Comparison of ENCODE assay signal across 33 mouse cellular contexts in the genomic region with DNA sequence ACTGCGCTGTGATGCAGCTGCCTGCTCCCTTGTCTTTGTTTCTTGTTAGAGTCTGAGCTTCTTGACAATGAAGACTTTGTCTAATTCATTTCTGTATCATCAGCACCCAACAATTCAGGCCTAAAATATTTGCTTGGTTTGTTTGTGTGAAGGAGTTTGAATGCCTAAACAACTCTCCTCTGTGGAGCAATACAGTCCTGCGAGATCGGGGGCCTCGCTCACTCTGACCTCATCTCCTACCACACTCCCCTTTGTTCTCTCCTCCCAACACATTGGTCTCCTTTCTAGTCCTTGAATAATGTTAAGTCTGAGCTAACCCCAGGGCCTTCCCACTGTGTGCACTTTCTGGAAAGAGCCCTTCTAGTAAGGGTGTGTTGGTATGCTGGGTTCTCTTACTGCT. TPM values are rescaled to one million over a fixed set of nuclear protein-coding genes. Genes with fewer than 3 reads are reported as not detected.
DNase-seq lines count a peak whose midpoint lies in the region; TF ChIP-seq lines count a peak whose summit lies in the region.
"Had no signal": no experiment of that assay in that cellular context is flagged by ENCODE, and none has a peak within 500 bp of the region (broad histone marks: within the 10 kb centered on the region; RNA-seq: fewer than 3 reads in every experiment).

No protein-coding gene starts in this region.

- peak; percentile 6 for DNase-seq in cerebellum, adult 9-10 months
- no peak for DNase-seq in cerebellum, adult 18-20 months
- peak; percentile 46 for DNase-seq in layer of hippocampus, adult 11-12 months (ENCODE audit: low spot score)
- no peak for DNase-seq in layer of hippocampus, postnatal 36 days
- no peak for DNase-seq in testis, postnatal 14 days (ENCODE audit: low spot score)
- no peak for DNase-seq in heart, embryonic 10.5 days (ENCODE audit: low spot score)
- DNase-seq: adrenal gland, adult 8-10 months; cerebellum, postnatal 10 days; heart, postnatal 14 days; kidney, adult 2 months; kidney, postnatal 36 days; liver, postnatal 0 days; lung, postnatal 4 days; thymus, postnatal 14 days had no signal

- peak overlapping the region; percentile 88 for H3K4me3 ChIP-seq in testis, adult 2 months (ENCODE audit: control insufficient read depth, low read depth, low read length)
- H3K4me3 ChIP-seq in heart, embryonic 10.5 days: no peak overlapping the region
- H3K4me3 ChIP-seq: erythroblast, embryonic 14.5 days; forebrain, embryonic 12.5 days; hindbrain, embryonic 10.5 days; intestine, embryonic 15.5 days; liver, embryonic 12.5 days; megakaryocyte, embryonic 14.5 days; midbrain, embryonic 12.5 days; neural tube, embryonic 13.5 days had no signal

- WGBS in heart, embryonic 10.5 days: 83% methylated on average over 4 of the region's 4 CpGs

- H3K4me1 ChIP-seq in testis, adult 2 months (ENCODE audit: control insufficient read depth, insufficient read depth, low read length): peaks cover 10% of the 10 kb centered on the region
- no peaks in the 10 kb centered on the region for H3K4me1 ChIP-seq in heart, embryonic 10.5 days
- H3K4me1 ChIP-seq: forebrain, embryonic 12.5 days; hindbrain, embryonic 10.5 days; intestine, embryonic 15.5 days; liver, embryonic 12.5 days had no signal

- no peaks in the 10 kb centered on the region for H3K9me3 ChIP-seq in heart, embryonic 10.5 days
- H3K9me3 ChIP-seq: forebrain, embryonic 12.5 days; hindbrain, embryonic 10.5 days; intestine, embryonic 15.5 days; liver, embryonic 12.5 days; megakaryocyte, embryonic 14.5 days; midbrain, embryonic 12.5 days; neural tube, embryonic 13.5 days had no signal

- peak overlapping the region; percentile 98 for H3K27ac ChIP-seq in testis, adult 2 months (ENCODE audit: control insufficient read depth, insufficient read depth, low read depth, low read length)
- no peak overlapping the region for H3K27ac ChIP-seq in heart, embryonic 10.5 days
- H3K27ac ChIP-seq: forebrain, embryonic 12.5 days; hindbrain, embryonic 10.5 days; intestine, embryonic 15.5 days; liver, embryonic 12.5 days; midbrain, embryonic 12.5 days; neural tube, embryonic 13.5 days had no signal

- H3K36me3 ChIP-seq in testis, adult 2 months (ENCODE audit: control insufficient read depth, insufficient read depth, low read length): no peaks in the 10 kb centered on the region; the same call in 1 of the 2 replicates
- no peaks in the 10 kb centered on the region for H3K36me3 ChIP-seq in heart, embryonic 10.5 days
- H3K36me3 ChIP-seq: forebrain, embryonic 12.5 days; hindbrain, embryonic 10.5 days; intestine, embryonic 15.5 days; liver, embryonic 12.5 days; midbrain, embryonic 12.5 days; neural tube, embryonic 13.5 days had no signal

- no peak for TF ChIP-seq CTCF in testis, adult 2 months (IDR thresholded peaks at IDR 0.05; ENCODE audit: control insufficient read depth, insufficient read depth, insufficient replicate concordance, low read depth, low read length)

- no peaks in the 10 kb centered on the region for H3K27me3 ChIP-seq in testis, adult 2 months (ENCODE audit: control insufficient read depth, insufficient read depth, low read length)
- H3K27me3 ChIP-seq in heart, embryonic 10.5 days (ENCODE audit: insufficient read depth, poor library complexity, severe bottlenecking): peaks cover 9% of the 10 kb centered on the region; the same call in 1 of the 2 replicates
- H3K27me3 ChIP-seq: CH12.LX; forebrain, embryonic 12.5 days; intestine, embryonic 15.5 days; megakaryocyte, embryonic 14.5 days; midbrain, embryonic 12.5 days; neural tube, embryonic 13.5 days had no signal

- TF ChIP-seq POLR2A in testis, adult 2 months (IDR thresholded peaks at IDR 0.05; ENCODE audit: control insufficient read depth, low read depth, low read length): no peak

RNA-seq across cellular contexts. Expression of a gene that starts 15.9 kb away (rescaled TPM):
- total RNA-seq in layer of hippocampus, postnatal 36 days (2021): under 1 TPM; 0.83 to 1.00 TPM
- 10.9 and 13.6 TPM in 2 replicates for polyA plus RNA-seq in testis, adult 2 months (2012; rRNA removed)
- polyA plus RNA-seq in heart, embryonic 10.5 days (2016; fragmentation: Nextera tagmentation; extraction: Ambion mirVana): not detected in 2 replicates
- total RNA-seq: ES-E14; gastrocnemius, adult 18-20 months had no signal
- polyA plus RNA-seq: C2C12; erythroblast, embryonic 14.5 days; heart, embryonic 14.5 days; kidney, embryonic 16.5 days; midbrain, embryonic 12.5 days; neural tube, embryonic 13.5 days had no signal

RNA-seq across cellular contexts. Expression of a gene that starts 15.9 kb away (rescaled TPM):
- total RNA-seq in layer of hippocampus, postnatal 36 days (2021): not detected
- 290 and 388 TPM in 2 replicates for polyA plus RNA-seq in testis, adult 2 months (2012; rRNA removed)
- 0.70 and 0.73 TPM in 2 replicates for polyA plus RNA-seq in heart, embryonic 10.5 days (2016; fragmentation: Nextera tagmentation; extraction: Ambion mirVana)
- total RNA-seq: adrenal gland, adult 8-10 months; ES-E14; gastrocnemius, adult 18-20 months; gastrocnemius, postnatal 4 days had no signal
- polyA plus RNA-seq: C2C12; erythroblast, embryonic 14.5 days; forebrain, embryonic 12.5 days; hindbrain, embryonic 10.5 days; hindbrain, embryonic 16.5 days; kidney, embryonic 16.5 days; lung, embryonic 16.5 days; midbrain, embryonic 12.5 days; neural tube, embryonic 13.5 days; stomach, embryonic 14.5 days had no signal

RNA-seq across cellular contexts. Expression of a gene that starts 53.6 kb away (rescaled TPM):
- total RNA-seq in layer of hippocampus, postnatal 36 days (2021): 100 to 1,000 TPM; 101 to 103 TPM
- 4.7 and 6.9 TPM in 2 replicates for polyA plus RNA-seq in testis, adult 2 months (2012; rRNA removed)
- polyA plus RNA-seq in heart, embryonic 10.5 days (2016; fragmentation: Nextera tagmentation; extraction: Ambion mirVana): 73.9 and 95.3 TPM in 2 replicates

Comparison
In these comparisons a context has a peak if more than half of its experiments do, and no peak if none do; other contexts are left out.
1. DNase-seq: peak in cerebellum, adult 9-10 months (single experiment) and layer of hippocampus, adult 11-12 months (single experiment); none in cerebellum, adult 18-20 months (0 of 2), layer of hippocampus, postnatal 36 days (0 of 2), testis, postnatal 14 days (single experiment) and heart, embryonic 10.5 days (single experiment).
2. RNA of a gene that starts 15.9 kb away (polyA plus RNA-seq): 10.9 to 13.6 TPM in testis, adult 2 months; not detected in heart, embryonic 10.5 days; every median in the first group is over 10 times any median in the second.
3. RNA of a gene that starts 15.9 kb away (polyA plus RNA-seq): 290 to 388 TPM in testis, adult 2 months; 0.70 to 0.73 TPM in heart, embryonic 10.5 days; every median in the first group is over 100 times any median in the second.